26 mouse cellular contexts compared by ENCODE assay signal in the genomic region with DNA sequence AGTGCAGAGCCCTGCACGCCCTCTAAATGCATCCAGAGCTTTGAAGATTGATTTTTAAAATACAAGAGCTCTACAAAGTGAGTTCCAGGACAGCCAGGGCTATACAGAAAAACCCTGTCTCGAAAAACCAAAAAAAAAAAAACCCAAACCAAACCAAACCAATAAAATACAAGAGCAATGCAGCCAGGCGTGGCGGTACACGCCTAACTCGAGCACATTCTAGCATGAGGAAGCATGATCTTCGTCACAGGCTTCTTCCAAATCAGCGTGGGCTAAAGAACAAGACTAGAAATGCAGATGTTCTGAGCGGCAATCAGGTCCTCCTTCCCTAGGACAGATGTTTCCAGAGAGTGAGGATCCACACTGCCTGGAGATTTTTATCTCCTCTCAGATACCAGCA.
A peak's percentile ranks its signal among the peaks of the same experiment; 100 is the strongest.
DNase-seq lines count a peak whose midpoint lies in the region; ATAC-seq and TF ChIP-seq lines count a peak whose summit lies in the region.
"Had no signal": no experiment of that assay in that cellular context is flagged by ENCODE, and none has a peak within 500 bp of the region (broad histone marks: within the 10 kb centered on the region; RNA-seq: fewer than 3 reads in every experiment).

No protein-coding gene starts in this region.

- peaks cover 37% of the 10 kb centered on the region; the same call in 1 of the 2 replicates for H3K79me2 ChIP-seq in liver, adult 2 months (ENCODE audit: control insufficient read depth, insufficient read depth, low read length)

- H3K9ac ChIP-seq in liver, adult 2 months (ENCODE audit: low read depth, low read length) = peak overlapping the region; percentile 12; the same call in 1 of the 2 replicates
- no peak overlapping the region for H3K9ac ChIP-seq in liver, embryonic 12.5 days
- no peak overlapping the region for H3K9ac ChIP-seq in midbrain, embryonic 11.5 days (ENCODE audit: low read length)
- H3K9ac ChIP-seq in midbrain, embryonic 14.5 days (replicated peaks; ENCODE audit: low read length) = no peak overlapping the region
- H3K9ac ChIP-seq: embryonic facial prominence, embryonic 12.5 days; forebrain, postnatal 0 days; heart, embryonic 13.5 days; hindbrain, embryonic 13.5 days; limb, embryonic 15.5 days; midbrain, embryonic 12.5 days; neural tube, embryonic 12.5 days had no signal

- peaks cover 32% of the 10 kb centered on the region for H3K4me1 ChIP-seq in liver, adult 2 months (ENCODE audit: control insufficient read depth, insufficient read depth, low read length)
- H3K4me1 ChIP-seq in liver, embryonic 12.5 days = peaks cover 8% of the 10 kb centered on the region
- no peaks in the 10 kb centered on the region for H3K4me1 ChIP-seq in midbrain, embryonic 11.5 days (ENCODE audit: control insufficient read depth, insufficient read depth, low read length)
- no peaks in the 10 kb centered on the region for H3K4me1 ChIP-seq in midbrain, embryonic 14.5 days (ENCODE audit: control insufficient read depth, insufficient read depth, low read length)
- H3K4me1 ChIP-seq: embryonic facial prominence, embryonic 12.5 days; heart, embryonic 13.5 days; hindbrain, embryonic 13.5 days; limb, embryonic 15.5 days; midbrain, embryonic 12.5 days; neural tube, embryonic 12.5 days had no signal

- TF ChIP-seq CTCF in liver, adult 2 months (IDR thresholded peaks at IDR 0.05; ENCODE audit: low read depth, low read length) = no peak

- ATAC-seq in liver, embryonic 12.5 days = no peak
- ATAC-seq in midbrain, embryonic 11.5 days (ENCODE audit: low FRiP score) = no peak
- no peak for ATAC-seq in midbrain, embryonic 14.5 days (ENCODE audit: low FRiP score, low TSS enrichment)
- ATAC-seq in megakaryocyte, adult 5-6 weeks (ENCODE audit: poor library complexity, severe bottlenecking) = peak; percentile 54
- ATAC-seq: forebrain, postnatal 0 days; Patski had no signal

- H3K9me3 ChIP-seq in liver, embryonic 12.5 days (replicated peaks) = no peaks in the 10 kb centered on the region
- H3K9me3 ChIP-seq in midbrain, embryonic 11.5 days (ENCODE audit: control insufficient read depth, low read length) = no peaks in the 10 kb centered on the region
- H3K9me3 ChIP-seq in midbrain, embryonic 14.5 days (ENCODE audit: control insufficient read depth, low read length) = no peaks in the 10 kb centered on the region
- H3K9me3 ChIP-seq: embryonic facial prominence, embryonic 12.5 days; heart, embryonic 13.5 days; hindbrain, embryonic 13.5 days; limb, embryonic 15.5 days; midbrain, embryonic 12.5 days; neural tube, embryonic 12.5 days had no signal

- H3K36me3 ChIP-seq in liver, adult 2 months (ENCODE audit: control insufficient read depth, insufficient read depth, low read length) = peaks cover 2% of the 10 kb centered on the region; the same call in 1 of the 2 replicates
- H3K36me3 ChIP-seq in liver, embryonic 12.5 days = no peaks in the 10 kb centered on the region
- no peaks in the 10 kb centered on the region for H3K36me3 ChIP-seq in midbrain, embryonic 11.5 days (ENCODE audit: control insufficient read depth, insufficient read depth, low read length)
- no peaks in the 10 kb centered on the region for H3K36me3 ChIP-seq in midbrain, embryonic 14.5 days (ENCODE audit: control insufficient read depth, insufficient read depth, low read length)
- H3K36me3 ChIP-seq: embryonic facial prominence, embryonic 12.5 days; G1E; heart, embryonic 13.5 days; hindbrain, embryonic 13.5 days; limb, embryonic 15.5 days; midbrain, embryonic 12.5 days; neural tube, embryonic 12.5 days had no signal

- peak overlapping the region; percentile 99 for H3K27ac ChIP-seq in liver, adult 2 months (replicated peaks; ENCODE audit: insufficient read depth, low read depth, low read length)
- H3K27ac ChIP-seq in liver, embryonic 12.5 days = no peak overlapping the region; the same call in 1 of the 2 replicates
- no peak overlapping the region for H3K27ac ChIP-seq in midbrain, embryonic 11.5 days (ENCODE audit: low read depth, low read length)
- no peak overlapping the region for H3K27ac ChIP-seq in midbrain, embryonic 14.5 days (replicated peaks; ENCODE audit: low read depth, low read length)
- H3K27ac ChIP-seq: embryonic facial prominence, embryonic 12.5 days; heart, adult 2 months; heart, embryonic 13.5 days; hindbrain, embryonic 13.5 days; limb, embryonic 15.5 days; midbrain, embryonic 12.5 days; neural tube, embryonic 12.5 days had no signal

- H3K4me2 ChIP-seq in liver, embryonic 12.5 days = no peak overlapping the region
- no peak overlapping the region for H3K4me2 ChIP-seq in midbrain, embryonic 11.5 days
- no peak overlapping the region for H3K4me2 ChIP-seq in midbrain, embryonic 14.5 days (ENCODE audit: low read length)
- H3K4me2 ChIP-seq: embryonic facial prominence, embryonic 12.5 days; heart, embryonic 13.5 days; hindbrain, embryonic 13.5 days; limb, embryonic 15.5 days; midbrain, embryonic 12.5 days; neural tube, embryonic 12.5 days had no signal

- no peak for DNase-seq in liver, adult 2 months (ENCODE audit: extremely low read depth, low read depth, low spot score)
- DNase-seq in midbrain, embryonic 11.5 days (ENCODE audit: low spot score, missing footprints) = peak; percentile 6
- no peak for DNase-seq in midbrain, embryonic 14.5 days
- no peak for DNase-seq in natural killer cell, adult 2 months (ENCODE audit: low spot score in 2 of 2)
- DNase-seq in urinary bladder, postnatal 4 days (ENCODE audit: low spot score in 2 of 2) = no peak
- DNase-seq in thymus, postnatal 14 days = no peak
- DNase-seq: cerebellum, adult 18-20 months; cerebellum, postnatal 25 days; forebrain, postnatal 0 days; gastrocnemius, postnatal 14 days; heart, postnatal 14 days; kidney, adult 8-10 months; kidney, postnatal 10 days; left cerebral cortex, postnatal 4 days; right cerebral cortex, postnatal 25 days had no signal

- no peak for TF ChIP-seq POLR2A in liver, adult 2 months (IDR thresholded peaks at IDR 0.05; ENCODE audit: extremely low read depth, insufficient read depth, low read length)

- WGBS in liver, adult 2 months = 53% methylated on average over 9 of the region's 9 CpGs
- WGBS in liver, embryonic 12.5 days (ENCODE audit: insufficient replicate concordance) = 63% methylated on average over 9 of the region's 9 CpGs
- 85% methylated on average over 9 of the region's 9 CpGs for WGBS in midbrain, embryonic 11.5 days
- WGBS in midbrain, embryonic 14.5 days = 87% methylated on average over 9 of the region's 9 CpGs

- no peak overlapping the region for H3K4me3 ChIP-seq in liver, adult 2 months (ENCODE audit: insufficient read depth, low read depth, low read length)
- no peak overlapping the region for H3K4me3 ChIP-seq in liver, embryonic 12.5 days
- no peak overlapping the region for H3K4me3 ChIP-seq in midbrain, embryonic 11.5 days (ENCODE audit: low read depth, low read length)
- no peak overlapping the region for H3K4me3 ChIP-seq in midbrain, embryonic 14.5 days (replicated peaks; ENCODE audit: low read depth, low read length)
- H3K4me3 ChIP-seq: embryonic facial prominence, embryonic 12.5 days; heart, adult 2 months; heart, embryonic 13.5 days; hindbrain, embryonic 13.5 days; limb, embryonic 15.5 days; midbrain, embryonic 12.5 days; neural tube, embryonic 12.5 days had no signal

- no peaks in the 10 kb centered on the region for H3K27me3 ChIP-seq in liver, adult 2 months (ENCODE audit: control insufficient read depth, insufficient read depth, low read length)
- no peaks in the 10 kb centered on the region for H3K27me3 ChIP-seq in liver, embryonic 12.5 days (replicated peaks)
- no peaks in the 10 kb centered on the region for H3K27me3 ChIP-seq in midbrain, embryonic 11.5 days (ENCODE audit: control insufficient read depth, insufficient read depth, low read length)
- no peaks in the 10 kb centered on the region for H3K27me3 ChIP-seq in midbrain, embryonic 14.5 days (ENCODE audit: control insufficient read depth, insufficient read depth, low read length)
- H3K27me3 ChIP-seq: embryonic facial prominence, embryonic 12.5 days; heart, embryonic 13.5 days; hindbrain, embryonic 13.5 days; limb, embryonic 15.5 days; midbrain, embryonic 12.5 days; neural tube, embryonic 12.5 days; Patski had no signal
